Mouse (Mus musculus) lung, embryonic 14.5 days (tissue): Measurements from ENCODE around the gene Akap6. TPM values are rescaled to one million over a fixed set of nuclear protein-coding genes. Genes with fewer than 3 reads are reported as not detected.

Experiments used
- ATAC-seq: fragments of 200-750 bp; cut with Nextera tagmentation; 2 replicates; pipeline ENCODE4 v1.8.0; 2017; ENCODE audit warnings: mild to moderate bottlenecking, moderate TSS enrichment, moderate library complexity; ENCODE audit not compliant: insufficient read depth
- DNase-seq: peaks from one replicate; pipeline ENCODE4 v3.0.0-alpha.2; 2015
- H3K27ac ChIP-seq: fragments of 300-500 bp; sonication (generic); 2 replicates; pipeline ENCODE4 v1.5.1; 2014; ENCODE audit warnings: low read depth, mild to moderate bottlenecking, moderate library complexity
- H3K27me3 ChIP-seq: fragments of 300-500 bp; sonication (generic); 2 replicates; pipeline ENCODE4 v1.6.1; 2014; ENCODE audit warnings: low read length, control low read depth; ENCODE audit not compliant: insufficient read depth
- H3K36me3 ChIP-seq: fragments of 300-500 bp; sonication (generic); 2 replicates; pipeline ENCODE4 v1.6.1; 2014; ENCODE audit warnings: control low read depth; ENCODE audit not compliant: insufficient read depth
- H3K4me1 ChIP-seq: fragments of 300-500 bp; sonication (generic); 2 replicates; pipeline ENCODE4 v1.6.1; 2014; ENCODE audit warnings: antibody characterized with exemption, control low read depth; ENCODE audit not compliant: insufficient read depth
- H3K4me2 ChIP-seq: fragments of 300-500 bp; sonication (generic); 2 replicates; pipeline ENCODE4 v1.6.1; 2014; ENCODE audit warnings: mild to moderate bottlenecking
- H3K4me3 ChIP-seq: fragments of 300-500 bp; sonication (generic); 2 replicates; pipeline ENCODE4 v1.5.1; 2014; ENCODE audit warnings: low read depth, low read length
- H3K9ac ChIP-seq: fragments of 300-500 bp; sonication (generic); 2 replicates; pipeline ENCODE4 v1.6.1; 2014
- H3K9me3 ChIP-seq: fragments of 300-500 bp; sonication (generic); 2 replicates; pipeline ENCODE4 v1.6.1; 2016; ENCODE audit warnings: low read depth, low read length, control low read depth
- CTCF ChIP-seq: IDR thresholded peaks from 2 replicates; pipeline ENCODE4 v1.5.1; 2016; ENCODE audit warnings: antibody characterized with exemption, low read depth
- WGBS: fragments of 180-500 bp; shearing (Covaris S2); extraction: QIAGEN DNeasy Blood & Tissue Kit; methylation state at CpG from one replicate; pipeline ENCODE4 v1.1.7; 2014; 5-methylcytosine and 5-hydroxymethylcytosine counted together
- polyA plus RNA-seq: library from polyadenylated mRNA; unstranded; fragments of >200 nt; fragmentation: Nextera tagmentation; extraction: Ambion mirVana; gene quantifications from 2 replicates; pipeline ENCODE4 v1.2.1, GENCODE M21; 2014

The Akap6 gene
- polyA plus RNA-seq, 1 experiment from 2014 or later: 0.51 TPM

DNA sequence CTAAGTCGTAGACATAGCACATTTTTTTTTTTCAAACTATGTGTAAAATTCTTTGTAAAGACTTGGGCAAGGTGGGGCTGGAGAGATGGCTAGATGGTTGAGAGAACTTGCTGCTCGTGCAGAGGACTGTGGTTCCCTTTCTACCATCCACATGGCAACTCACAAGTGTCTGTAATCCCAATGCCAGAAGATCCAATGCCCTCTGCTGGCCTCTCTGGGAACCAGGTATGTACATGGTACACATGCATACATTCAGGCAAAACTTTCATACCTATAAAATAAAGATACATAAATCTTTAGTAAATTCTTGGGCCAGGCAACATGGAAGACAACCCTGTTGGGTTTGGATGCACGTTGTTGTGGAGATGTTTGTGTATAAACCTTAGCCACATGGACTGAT, 107.1 kb downstream of the Akap6 start:
- Histone ChIP-seq H3K4me1 (no peaks in the 10 kb centered on the region), H3K36me3 (no peaks in the 10 kb centered on the region), H3K4me3 (no peak overlapping the region), H3K9ac (no peak overlapping the region), H3K9me3 (no peaks in the 10 kb centered on the region), H3K27me3 (no peaks in the 10 kb centered on the region), H3K4me2 (no peak overlapping the region), H3K27ac (no peak overlapping the region)
- peak; percentile 39; the same call in 1 of the 2 replicates for TF ChIP-seq CTCF
- DNase-seq (peak; percentile 23), ATAC-seq (no peak)
- WGBS: 61% methylated on average over 3 of the region's 3 CpGs

DNA sequence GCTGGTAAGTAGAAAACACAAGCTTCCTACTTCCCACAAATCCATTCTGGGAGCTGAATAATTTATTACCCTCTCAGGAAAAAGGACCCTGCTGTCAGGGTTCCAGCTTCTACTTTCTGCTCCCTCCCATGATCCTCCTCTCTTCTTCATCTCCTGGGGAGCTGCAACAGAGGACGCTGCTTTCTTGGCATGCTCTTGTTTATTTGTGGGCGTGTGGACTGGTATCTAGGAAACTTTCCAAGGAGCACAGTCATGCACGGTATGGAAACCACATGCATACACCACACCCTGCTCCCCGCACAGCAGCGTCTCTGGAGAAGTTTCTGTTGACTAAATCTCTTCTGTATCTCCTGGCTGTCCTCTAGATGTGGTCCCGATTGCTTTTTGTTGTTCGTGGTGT, 119.4 kb downstream of the Akap6 start:
- H3K27me3 ChIP-seq: no peaks in the 10 kb centered on the region
- no peak overlapping the region for H3K9ac ChIP-seq
- peak; percentile 60; the same call in 1 of the 2 replicates for ATAC-seq
- no peak for TF ChIP-seq CTCF
- no peaks in the 10 kb centered on the region for H3K4me1 ChIP-seq
- 58% methylated on average over 7 of the region's 7 CpGs for WGBS
- DNase-seq: peak; percentile 64
- no peak overlapping the region for H3K4me3 ChIP-seq
- no peaks in the 10 kb centered on the region for H3K36me3 ChIP-seq
- H3K4me2 ChIP-seq: no peak overlapping the region
- H3K27ac ChIP-seq: no peak overlapping the region
- H3K9me3 ChIP-seq: no peaks in the 10 kb centered on the region

DNA sequence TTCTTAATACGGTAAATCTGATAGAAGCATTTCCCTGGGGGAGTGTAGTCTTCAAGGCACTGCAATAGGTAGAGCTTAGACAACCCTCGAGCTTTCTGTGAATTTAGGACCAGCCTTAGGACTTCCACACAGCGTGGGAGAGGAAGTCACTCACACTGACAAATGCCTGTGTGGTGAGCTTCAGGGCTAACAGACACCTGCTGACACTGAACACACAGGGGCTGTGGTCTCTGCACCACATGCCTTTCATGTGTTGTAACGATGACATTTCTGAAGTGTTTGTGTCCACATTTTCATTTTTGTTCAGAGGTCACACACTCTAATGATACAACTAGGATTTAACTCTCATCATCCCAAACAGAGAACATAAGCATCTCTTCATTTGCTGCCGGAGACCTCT, 125.6 kb downstream of the Akap6 start:
- H3K4me1 ChIP-seq: no peaks in the 10 kb centered on the region
- ATAC-seq (no peak), DNase-seq (no peak)
- H3K4me3 ChIP-seq: no peak overlapping the region
- no peaks in the 10 kb centered on the region for H3K27me3 ChIP-seq
- H3K4me2 ChIP-seq: no peak overlapping the region
- no peak overlapping the region for H3K27ac ChIP-seq
- WGBS: 80% methylated on average over 5 of the region's 5 CpGs
- no peak overlapping the region for H3K9ac ChIP-seq
- H3K36me3 ChIP-seq: no peaks in the 10 kb centered on the region
- no peaks in the 10 kb centered on the region for H3K9me3 ChIP-seq
- no peak for TF ChIP-seq CTCF

DNA sequence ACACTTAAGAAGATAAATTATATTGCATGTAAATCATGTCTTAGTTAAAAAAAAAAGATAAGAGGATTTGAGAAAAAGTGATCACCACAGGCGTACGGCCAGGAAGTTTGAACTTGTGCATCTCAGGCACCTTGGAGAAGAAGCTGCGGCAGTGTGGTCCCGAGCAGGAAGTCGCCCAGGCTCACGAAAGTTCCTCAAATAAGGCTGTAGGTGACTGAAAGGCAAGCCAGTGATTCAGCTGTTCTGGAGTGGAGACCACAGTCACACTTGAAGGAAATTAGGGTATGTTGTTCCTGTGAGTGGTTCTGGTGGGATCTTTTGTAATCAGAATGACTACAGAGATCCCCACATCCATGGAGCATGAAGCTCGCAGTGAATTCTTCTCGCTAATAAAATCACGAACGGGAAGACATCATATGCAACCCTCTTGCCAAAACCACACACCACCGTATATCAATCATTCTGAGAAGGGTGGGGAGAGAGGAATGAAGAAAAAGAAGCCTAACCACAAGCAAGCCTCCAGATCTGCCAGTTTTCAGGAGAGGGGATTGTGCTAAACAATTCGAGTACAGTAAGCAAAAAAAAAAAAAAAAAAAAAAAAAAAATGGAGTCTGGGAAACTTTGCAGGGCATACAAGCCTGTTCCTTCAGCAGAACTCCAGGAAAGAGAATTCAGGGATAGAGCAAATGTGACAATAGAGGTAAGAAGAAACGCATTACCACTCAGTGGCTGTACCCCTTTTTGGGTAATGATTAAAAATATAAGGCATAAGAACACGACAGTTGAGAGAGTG, 130.0 kb downstream of the Akap6 start:
- TF ChIP-seq CTCF: no peak
- 47% methylated on average over 14 of the region's 14 CpGs for WGBS
- Histone ChIP-seq H3K9me3 (no peaks in the 10 kb centered on the region), H3K4me2 (peak overlapping the region; percentile 43), H3K27ac (no peak overlapping the region), H3K27me3 (no peaks in the 10 kb centered on the region), H3K9ac (no peak overlapping the region), H3K4me3 (no peak overlapping the region), H3K4me1 (no peaks in the 10 kb centered on the region), H3K36me3 (no peaks in the 10 kb centered on the region)
- DNase-seq (peak; percentile 51), ATAC-seq (0 out of 2 replicates have a peak, but pooled peaks have one; percentile 15)

- WGBS: 47% methylated on average over 9 of the region's 9 CpGs
- no peaks in the 10 kb centered on the region for H3K36me3 ChIP-seq
- H3K4me2 ChIP-seq: no peak overlapping the region
- no peaks in the 10 kb centered on the region for H3K27me3 ChIP-seq
- no peaks in the 10 kb centered on the region for H3K9me3 ChIP-seq
- DNase-seq (no peak), ATAC-seq (no peak)
- no peak overlapping the region for H3K9ac ChIP-seq
- no peak overlapping the region for H3K27ac ChIP-seq
- H3K4me1 ChIP-seq: peaks cover 15% of the 10 kb centered on the region
- TF ChIP-seq CTCF: no peak
- no peak overlapping the region for H3K4me3 ChIP-seq
These were observed 132.6 kb downstream of the Akap6 start for GRCm38 (mm10) chr12:52831782-52832181.

DNA sequence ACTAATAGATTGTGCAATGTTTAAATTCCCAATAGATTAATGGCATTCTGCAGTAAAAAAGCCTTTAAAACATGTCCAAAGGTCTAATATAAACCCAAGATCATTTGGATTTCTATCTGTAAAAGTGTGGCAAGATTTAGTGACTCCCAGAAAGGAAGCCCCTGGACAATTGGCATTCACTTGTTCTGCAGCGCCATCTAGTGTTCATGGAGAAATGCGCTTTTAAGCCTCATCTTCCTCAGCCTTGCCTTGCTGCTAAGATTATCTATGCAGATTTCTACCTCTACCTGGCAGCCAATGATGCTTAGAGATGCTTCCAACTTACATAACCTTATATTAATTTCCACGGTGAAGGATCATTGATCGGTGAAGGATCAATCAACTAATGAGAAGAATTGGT, 133.0 kb downstream of the Akap6 start:
- ATAC-seq: 0 out of 2 replicates have a peak, but pooled peaks have one; percentile 32
- Histone ChIP-seq H3K9ac (no peak overlapping the region), H3K27ac (no peak overlapping the region), H3K36me3 (no peaks in the 10 kb centered on the region), H3K27me3 (no peaks in the 10 kb centered on the region), H3K4me1 (peaks cover 15% of the 10 kb centered on the region), H3K4me3 (no peak overlapping the region), H3K4me2 (no peak overlapping the region), H3K9me3 (no peaks in the 10 kb centered on the region)
- peak; percentile 96 for DNase-seq
- TF ChIP-seq CTCF: peak; percentile 92
- whole genome bisulfite sequencing: 7% methylated on average over 4 of the region's 4 CpGs

DNA sequence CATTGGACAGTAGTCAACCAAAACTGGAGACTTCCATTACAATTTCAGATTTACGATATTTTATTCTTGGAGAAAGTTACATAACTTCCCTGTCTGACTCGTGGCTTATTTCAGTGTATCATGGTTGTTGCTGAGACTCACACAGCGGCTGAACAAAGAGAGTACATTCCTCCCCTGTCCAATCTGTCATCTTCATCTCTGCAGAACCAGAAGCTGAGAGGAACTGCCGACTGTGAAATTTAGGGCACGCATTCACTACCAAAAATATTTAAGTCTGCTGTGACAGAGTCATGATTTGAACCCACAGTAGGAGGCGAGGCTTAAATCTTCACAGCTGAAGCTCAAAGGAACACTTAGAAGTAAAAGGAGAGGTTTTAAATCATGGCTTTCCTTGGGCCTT, 134.0 kb downstream of the Akap6 start:
- H3K9ac ChIP-seq: no peak overlapping the region
- no peak overlapping the region for H3K4me3 ChIP-seq
- H3K27me3 ChIP-seq: no peaks in the 10 kb centered on the region
- no peak overlapping the region for H3K4me2 ChIP-seq
- 42% methylated on average over 6 of the region's 6 CpGs for WGBS
- ATAC-seq: no peak
- peaks cover 15% of the 10 kb centered on the region for H3K4me1 ChIP-seq
- no peak for TF ChIP-seq CTCF
- DNase-seq: no peak
- H3K36me3 ChIP-seq: no peaks in the 10 kb centered on the region
- no peaks in the 10 kb centered on the region for H3K9me3 ChIP-seq
- no peak overlapping the region for H3K27ac ChIP-seq
